Mouse (Mus musculus) retina, postnatal 1 day (tissue): ENCODE measurements around the gene Rrm2.
A peak's percentile ranks its signal among the peaks of the same experiment; 100 is the strongest.

Source experiments
- DNase-seq: peaks from one replicate; pipeline ENCODE4 v3.0.0-alpha.2; 2012

Gene Rrm2

DNA sequence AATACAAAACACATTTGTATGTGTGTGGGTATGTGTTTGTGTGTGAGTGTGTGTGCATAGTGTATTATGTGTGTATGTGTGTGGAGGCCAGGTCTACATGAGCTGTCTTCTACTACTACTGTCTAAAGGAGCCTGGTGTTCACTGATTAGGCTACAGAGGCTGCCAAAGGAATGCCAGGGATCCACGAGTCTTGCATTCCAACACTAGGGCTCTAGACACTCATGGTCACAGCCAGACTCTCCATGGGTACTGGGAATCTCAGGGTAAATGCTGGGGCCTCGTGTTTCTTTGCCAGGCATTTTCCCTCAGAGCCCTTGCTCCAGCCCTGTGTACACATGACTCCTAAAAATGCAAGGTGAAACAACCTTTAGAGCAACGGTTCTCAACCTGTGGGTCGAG lies 45.6 kb downstream of the Rrm2 start:
- DNase-seq = no peak

GRCm38 (mm10) chr12:24754693-24755092 lies 46.7 kb downstream of the Rrm2 start:
- DNase-seq = no peak

DNA sequence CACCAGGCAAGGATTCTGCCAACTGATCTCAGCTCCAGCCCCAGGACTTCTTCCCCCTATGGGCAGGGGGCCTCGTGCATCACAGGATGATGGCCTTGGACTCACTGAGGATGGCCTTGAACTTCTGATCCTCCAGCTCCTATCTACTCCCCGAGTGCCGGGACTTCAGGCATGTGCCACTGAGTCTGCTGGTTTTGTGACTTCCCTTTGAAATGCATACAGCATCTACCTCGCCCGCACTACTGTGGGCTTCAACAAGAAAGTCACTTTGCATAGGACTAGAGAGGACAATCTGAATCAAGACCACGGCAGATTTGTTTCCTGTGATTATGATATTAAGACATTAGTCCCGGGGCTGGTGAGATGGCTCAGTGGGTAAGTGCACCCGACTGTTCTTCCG lies 47.4 kb downstream of the Rrm2 start:
- no peak for DNase-seq

DNA sequence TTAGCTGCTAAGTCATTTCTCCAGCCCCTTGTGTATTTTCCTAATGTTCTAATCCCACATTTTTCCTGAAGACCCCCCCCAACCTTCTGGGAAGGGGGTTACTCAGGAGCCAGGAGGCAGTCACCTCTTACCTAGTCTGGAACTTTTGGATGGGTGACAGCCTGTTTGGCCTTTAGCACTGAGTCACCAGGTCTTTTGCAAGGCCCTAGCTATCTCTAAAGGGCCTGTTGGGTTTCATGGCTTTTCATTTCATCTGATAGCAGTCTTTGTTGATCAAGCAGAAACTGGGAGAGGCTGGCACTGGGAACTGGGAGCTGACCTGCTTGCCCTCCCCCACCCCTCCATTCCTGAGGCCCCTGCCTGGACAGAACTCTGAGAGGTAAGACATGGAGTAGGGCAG lies 49.3 kb downstream of the Rrm2 start:
- DNase-seq = no peak

DNA sequence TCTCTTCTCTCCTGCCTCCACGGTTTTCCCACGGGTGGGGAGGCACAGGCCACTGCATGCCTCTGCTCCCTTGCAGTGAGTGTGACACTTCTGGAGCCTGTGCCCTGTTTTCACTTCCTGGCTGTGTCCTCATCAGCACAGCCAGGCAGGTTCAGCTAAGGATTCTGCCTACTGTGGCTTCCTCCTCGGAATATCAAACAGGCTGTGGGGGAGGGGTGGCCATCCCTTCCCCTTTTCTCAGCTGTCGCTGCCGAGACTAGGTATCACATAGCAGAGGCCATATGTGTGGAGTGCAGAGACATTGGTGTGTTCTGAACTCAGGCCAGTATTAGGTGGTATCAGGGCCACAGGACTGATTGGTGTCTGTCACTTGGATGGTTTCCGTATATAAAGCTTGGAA lies 50.3 kb downstream of the Rrm2 start:
- peak; percentile 15 for DNase-seq

- DNase-seq = no peak
These were observed 54.2 kb downstream of the Rrm2 start for GRCm38 (mm10) chr12:24762253-24762652.
